Mouse (Mus musculus): Measurements from ENCODE around the gene Dgke. TPM values are rescaled to one million over a fixed set of nuclear protein-coding genes. Genes with fewer than 3 reads are reported as not detected.

Gene Dgke
- total RNA-seq, 2 experiments from 2014 or later = 10.0 to 14.3 TPM

Other genes starting within 250 kb of the Dgke start
- gene Akap1, start 202.3 kb downstream of the Dgke start, total RNA-seq (2021) = 100 to 1,000 TPM; 117 to 139 TPM
- gene Scpep1, start 111.4 kb downstream of the Dgke start, total RNA-seq (2021) = 10 to 100 TPM; 19.2 to 21.7 TPM
- not detected for gene Elobl, start 99.9 kb downstream of the Dgke start, total RNA-seq (2021)
- gene Coil, start 96.6 kb downstream of the Dgke start, total RNA-seq (2021) = 1 to 10 TPM; 4.9 TPM
- gene Trim25, start 67.5 kb downstream of the Dgke start, total RNA-seq (2021) = 10 to 100 TPM; 23.1 to 27.3 TPM
- gene Gm525, start 7.0 kb upstream of the Dgke start, total RNA-seq (2021) = not detected
- gene Nog, start 235.5 kb upstream of the Dgke start, total RNA-seq (2021) = under 1 TPM; 0.22 to 0.60 TPM